Mouse (Mus musculus): ENCODE measurements around the gene Fubp1. TPM values are rescaled to one million over a fixed set of nuclear protein-coding genes. Genes with fewer than 3 reads are reported as not detected.

Fubp1 gene
- 230 and 257 TPM in 2 replicates for total RNA-seq (2014; rRNA removed)
- polyA plus RNA-seq (2015; fragmentation: Nextera tagmentation; extraction: Ambion mirVana), result 127 and 135 TPM in 2 replicates

DNA sequence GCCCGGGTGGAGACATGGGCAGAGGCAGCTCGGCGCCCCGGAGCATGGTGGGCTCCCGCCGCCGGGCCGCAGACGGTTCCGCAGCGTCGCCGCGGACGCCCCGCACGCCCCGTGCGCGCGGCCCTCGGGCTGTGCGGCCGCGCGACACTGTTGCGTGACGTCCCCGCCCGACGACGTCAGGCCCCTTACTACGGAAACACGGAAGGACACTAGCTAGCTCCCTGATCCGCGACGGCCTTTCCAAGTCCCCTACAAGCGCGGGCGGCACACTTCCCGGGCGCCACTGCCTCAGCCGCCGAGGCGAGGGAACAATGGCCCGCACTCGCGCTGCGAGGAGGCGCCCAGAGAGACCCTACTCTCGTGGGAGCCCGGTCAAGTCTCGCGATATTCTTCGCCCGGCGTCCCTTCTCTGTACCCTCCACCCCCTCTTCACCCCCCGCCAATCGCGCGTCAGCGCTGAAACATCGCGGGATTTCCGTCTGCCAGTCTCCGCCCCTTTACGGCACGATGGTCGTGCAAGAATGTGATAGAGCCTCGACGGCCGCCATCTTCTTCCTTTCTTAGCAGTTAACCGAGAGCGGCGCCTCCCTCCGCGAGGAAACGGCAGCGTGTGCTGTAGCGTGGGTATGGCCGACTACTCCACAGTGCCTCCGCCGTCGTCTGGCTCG is at the start of gene Fubp1, which contains the start of gene Dnajb4:
Gene Fubp1 (plus strand): TSS at position 456 of the 668 bp plus-strand sequence.
Gene Dnajb4 (minus strand): TSS at position 336 of the 668 bp plus-strand sequence.
- Histone ChIP-seq H3K27me3 (ENCODE audit: insufficient read depth, low read length) (no peaks in the 10 kb centered on the region), H3K9ac (peak within 1 kb of the TSS; percentile 100), H3K4me1 (ENCODE audit: insufficient read depth) (peaks cover 22% of the 10 kb centered on the region), H3K27ac (ENCODE audit: low read depth, low read length) (peak within 1 kb of the TSS; percentile 100), H3K4me2 (ENCODE audit: low read depth) (peak within 1 kb of the TSS; percentile 58), H3K4me3 (ENCODE audit: low read depth, low read length) (peak within 1 kb of the TSS; percentile 97), H3K9me3 (ENCODE audit: low read length) (no peaks in the 10 kb centered on the region), H3K36me3 (ENCODE audit: insufficient read depth) (no peaks in the 10 kb centered on the region)
- under 1% methylated on average over 85 of the region's 85 CpGs for WGBS
- ATAC-seq, result peak; percentile 96
- TF ChIP-seq CTCF (IDR thresholded peaks at IDR 0.05; ENCODE audit: low read depth), result no peak
- peak; percentile 100 for DNase-seq

DNA sequence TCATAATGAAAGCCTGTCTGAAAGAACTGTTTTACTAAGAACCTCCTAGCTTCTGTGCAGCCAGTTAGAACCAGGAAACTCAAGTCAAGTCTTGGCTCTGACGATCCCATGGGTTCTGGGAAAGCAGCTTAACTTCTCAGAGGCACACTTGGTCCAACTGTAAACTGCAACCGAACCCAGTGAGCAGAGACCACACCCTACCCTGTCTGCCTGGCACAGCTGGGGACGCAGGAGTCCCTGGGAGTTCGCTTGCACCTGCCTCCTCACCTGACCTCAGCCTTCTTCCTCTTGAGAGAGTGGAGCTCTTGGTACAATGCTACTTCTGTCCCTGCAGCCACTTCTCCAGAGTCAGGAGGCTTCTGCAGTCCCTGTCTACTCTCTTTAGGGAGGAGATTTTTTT is 49.6 kb upstream of the Fubp1 start:
- Histone ChIP-seq H3K4me1 (ENCODE audit: insufficient read depth) (no peaks in the 10 kb centered on the region), H3K27ac (ENCODE audit: low read depth, low read length) (no peak overlapping the region), H3K9me3 (ENCODE audit: low read length) (no peaks in the 10 kb centered on the region), H3K27me3 (ENCODE audit: insufficient read depth, low read length) (no peaks in the 10 kb centered on the region), H3K36me3 (ENCODE audit: insufficient read depth) (no peaks in the 10 kb centered on the region), H3K9ac (no peak overlapping the region), H3K4me3 (ENCODE audit: low read depth, low read length) (no peak overlapping the region), H3K4me2 (ENCODE audit: low read depth) (no peak overlapping the region)
- no peak for TF ChIP-seq CTCF (IDR thresholded peaks at IDR 0.05; ENCODE audit: low read depth)
- DNase-seq, result no peak
- no peak for ATAC-seq
- WGBS, result 69% methylated on average over 4 of the region's 4 CpGs

GRCm38 (mm10) chr3:152163320-152163719 is 46.9 kb upstream of the Fubp1 start:
- no peak for TF ChIP-seq CTCF (IDR thresholded peaks at IDR 0.05; ENCODE audit: low read depth)
- ATAC-seq (no peak), DNase-seq (no peak)
- H3K27ac ChIP-seq (ENCODE audit: low read depth, low read length), result no peak overlapping the region
- 93% methylated on average over 8 of the region's 8 CpGs for WGBS
- no peak overlapping the region for H3K9ac ChIP-seq
- no peaks in the 10 kb centered on the region for H3K36me3 ChIP-seq (ENCODE audit: insufficient read depth)
- no peaks in the 10 kb centered on the region for H3K4me1 ChIP-seq (ENCODE audit: insufficient read depth)
- H3K4me2 ChIP-seq (ENCODE audit: low read depth), result no peak overlapping the region
- H3K27me3 ChIP-seq (ENCODE audit: insufficient read depth, low read length), result no peaks in the 10 kb centered on the region
- no peak overlapping the region for H3K4me3 ChIP-seq (ENCODE audit: low read depth, low read length)
- H3K9me3 ChIP-seq (ENCODE audit: low read length), result no peaks in the 10 kb centered on the region

DNA sequence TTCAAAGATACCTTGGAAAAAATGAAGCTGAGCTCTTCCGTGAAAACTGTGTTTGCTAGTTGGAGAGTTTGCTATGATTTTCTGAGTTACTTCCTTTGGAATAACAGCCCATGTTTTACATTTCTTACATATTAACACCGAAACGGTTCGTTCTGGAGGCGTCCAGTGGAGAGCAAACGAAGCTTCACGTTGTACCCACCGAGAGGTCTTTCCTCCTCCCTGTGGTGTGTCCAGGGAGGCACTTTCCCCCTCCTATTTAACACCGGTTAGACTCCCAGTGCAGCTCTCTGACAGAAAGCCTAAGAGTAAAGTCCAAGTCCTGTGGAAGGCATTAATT is 45.2 kb upstream of the Fubp1 start:
- peak overlapping the region; percentile 51 for H3K4me3 ChIP-seq (ENCODE audit: low read depth, low read length)
- H3K27ac ChIP-seq (ENCODE audit: low read depth, low read length), result no peak overlapping the region
- no peaks in the 10 kb centered on the region for H3K36me3 ChIP-seq (ENCODE audit: insufficient read depth)
- H3K9ac ChIP-seq, result peak overlapping the region; percentile 67
- WGBS, result 31% methylated on average over 9 of the region's 9 CpGs
- H3K9me3 ChIP-seq (ENCODE audit: low read length), result no peaks in the 10 kb centered on the region
- TF ChIP-seq CTCF (IDR thresholded peaks at IDR 0.05; ENCODE audit: low read depth), result no peak
- DNase-seq (no peak), ATAC-seq (no peak)
- H3K4me1 ChIP-seq (ENCODE audit: insufficient read depth), result no peaks in the 10 kb centered on the region
- no peaks in the 10 kb centered on the region for H3K27me3 ChIP-seq (ENCODE audit: insufficient read depth, low read length)
- peak overlapping the region; percentile 91 for H3K4me2 ChIP-seq (ENCODE audit: low read depth)

DNA sequence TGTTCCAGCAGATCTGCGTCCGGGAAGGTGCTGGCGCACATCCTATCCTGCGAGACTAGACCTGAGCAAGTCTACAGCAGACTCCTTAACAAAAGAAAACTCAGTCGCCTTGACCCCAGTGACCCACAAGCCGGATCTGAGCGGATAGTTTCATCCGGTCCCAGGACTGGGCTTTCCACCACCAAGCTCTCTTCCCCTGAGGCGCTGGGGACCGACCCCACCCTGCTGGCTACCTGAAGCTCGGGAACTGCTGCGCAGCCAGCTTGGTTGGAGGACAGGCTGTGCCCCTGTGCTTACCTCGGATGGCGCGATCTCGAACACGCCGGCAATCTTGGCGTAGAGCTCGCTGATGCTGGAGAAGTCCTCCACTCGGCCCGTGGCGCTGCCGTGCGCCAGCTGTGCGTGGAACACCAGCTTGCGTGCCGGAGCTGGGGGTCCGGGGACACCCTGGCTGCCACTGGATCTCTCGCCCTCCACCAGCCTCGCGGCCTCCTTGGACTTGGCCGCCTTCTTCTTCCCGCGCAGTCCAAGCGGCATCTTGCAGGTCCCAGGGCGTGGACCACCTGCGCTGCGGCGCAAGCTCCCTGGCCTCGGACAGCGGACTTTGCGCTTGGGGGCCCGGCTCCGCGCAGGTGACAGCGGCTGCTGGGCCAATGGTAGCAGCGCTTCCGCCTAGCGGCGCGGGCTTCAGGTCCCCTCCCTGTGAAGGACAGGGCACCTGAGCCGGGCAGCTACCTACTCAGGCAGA is 44.7 kb upstream of the Fubp1 start:
- peak overlapping the region; percentile 91 for H3K4me2 ChIP-seq (ENCODE audit: low read depth)
- DNase-seq, result peak; percentile 70
- peak overlapping the region; percentile 51 for H3K4me3 ChIP-seq (ENCODE audit: low read depth, low read length)
- H3K9ac ChIP-seq, result peak overlapping the region; percentile 67
- peak overlapping the region; percentile 69 for H3K27ac ChIP-seq (ENCODE audit: low read depth, low read length)
- ATAC-seq, result peak; percentile 79
- H3K4me1 ChIP-seq (ENCODE audit: insufficient read depth), result no peaks in the 10 kb centered on the region
- 2% methylated on average over 53 of the region's 53 CpGs for WGBS
- 0 out of 2 replicates have a peak, but pooled peaks have one; percentile 28 for TF ChIP-seq CTCF (IDR thresholded peaks at IDR 0.05; ENCODE audit: low read depth)
- H3K27me3 ChIP-seq (ENCODE audit: insufficient read depth, low read length), result no peaks in the 10 kb centered on the region
- H3K36me3 ChIP-seq (ENCODE audit: insufficient read depth), result no peaks in the 10 kb centered on the region
- H3K9me3 ChIP-seq (ENCODE audit: low read length), result no peaks in the 10 kb centered on the region

DNA sequence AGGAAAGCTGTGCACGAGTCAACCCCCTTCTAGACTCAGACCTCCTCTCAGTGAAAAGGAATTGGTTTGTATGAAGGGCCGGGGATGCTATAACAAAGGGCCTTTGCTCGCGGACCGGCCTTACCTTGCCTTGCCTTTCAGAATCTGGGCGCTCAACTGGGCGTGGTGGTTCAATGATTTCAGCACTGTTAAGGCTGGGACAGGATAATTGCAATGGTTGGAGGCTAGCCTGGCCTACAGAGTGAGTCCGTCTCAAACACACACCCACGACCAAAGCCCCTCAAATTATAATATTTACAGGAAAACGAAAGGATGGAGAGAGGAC is 44.2 kb upstream of the Fubp1 start, which contains the start of gene Gipc2:
Gene Gipc2 (minus strand): TSS at position 132 of the 325 bp plus-strand sequence.
- no peaks in the 10 kb centered on the region for H3K9me3 ChIP-seq (ENCODE audit: low read length)
- no peaks in the 10 kb centered on the region for H3K27me3 ChIP-seq (ENCODE audit: insufficient read depth, low read length)
- 5% methylated on average over 10 of the region's 10 CpGs for WGBS
- TF ChIP-seq CTCF (IDR thresholded peaks at IDR 0.05; ENCODE audit: low read depth), result no peak
- H3K9ac ChIP-seq, result peak within 1 kb of the TSS; percentile 67
- no peaks in the 10 kb centered on the region for H3K36me3 ChIP-seq (ENCODE audit: insufficient read depth)
- H3K4me2 ChIP-seq (ENCODE audit: low read depth), result peak within 1 kb of the TSS; percentile 91
- peak within 1 kb of the TSS; percentile 69 for H3K27ac ChIP-seq (ENCODE audit: low read depth, low read length)
- peak within 1 kb of the TSS; percentile 51 for H3K4me3 ChIP-seq (ENCODE audit: low read depth, low read length)
- ATAC-seq, result no peak
- DNase-seq, result no peak
- no peaks in the 10 kb centered on the region for H3K4me1 ChIP-seq (ENCODE audit: insufficient read depth)

Data from forebrain, postnatal 0 days (tissue).